Mouse (Mus musculus): ENCODE results near the gene Zic1.

Zic1 gene

GRCm38 (mm10) chr9:91352786-91353185 is 12.8 kb downstream of the Zic1 start:
- no peak for DNase-seq (ENCODE audit: low spot score)

- no peak for DNase-seq (ENCODE audit: low spot score)
Observed at GRCm38 (mm10) chr9:91351961-91352411, 13.6 kb downstream of the Zic1 start.

- DNase-seq (ENCODE audit: low spot score) = no peak
Observed at GRCm38 (mm10) chr9:91351361-91351760, 14.2 kb downstream of the Zic1 start.

- DNase-seq (ENCODE audit: low spot score) = no peak
Observed at GRCm38 (mm10) chr9:91350861-91351291, 14.7 kb downstream of the Zic1 start.

GRCm38 (mm10) chr9:91350211-91350791 is 15.3 kb downstream of the Zic1 start:
- DNase-seq (ENCODE audit: low spot score) = no peak

GRCm38 (mm10) chr9:91348746-91349145 is 16.9 kb downstream of the Zic1 start:
- no peak for DNase-seq (ENCODE audit: low spot score)

GRCm38 (mm10) chr9:91347591-91347990 is 18.0 kb downstream of the Zic1 start:
- DNase-seq (ENCODE audit: low spot score) = no peak
